Mouse (Mus musculus) testis, postnatal 10 days (tissue): ENCODE data around the gene Map6.

Source experiments
- DNase-seq: peaks from one replicate; pipeline ENCODE4 v3.0.0; 2021; ENCODE audit warnings: low spot score

Gene Map6

DNA sequence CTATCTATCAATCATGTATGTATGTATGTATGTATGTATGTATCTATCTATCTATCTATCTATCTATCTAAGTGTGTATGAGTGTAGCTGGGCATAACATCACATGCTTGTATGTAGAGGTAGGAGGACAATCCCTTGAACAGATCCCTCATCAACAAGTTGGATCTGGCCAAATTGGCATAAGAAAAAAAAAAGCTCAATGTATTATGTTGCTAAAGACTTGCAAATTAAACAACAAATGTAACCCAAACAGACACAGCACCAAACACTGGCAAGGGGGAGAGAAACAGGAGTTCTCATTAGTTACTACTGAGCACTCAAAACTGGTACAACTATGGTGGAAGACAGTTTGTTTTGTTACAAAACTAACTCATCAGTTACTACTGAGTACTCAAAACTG, 2.6 kb upstream of the Map6 start:
- DNase-seq = no peak

DNA sequence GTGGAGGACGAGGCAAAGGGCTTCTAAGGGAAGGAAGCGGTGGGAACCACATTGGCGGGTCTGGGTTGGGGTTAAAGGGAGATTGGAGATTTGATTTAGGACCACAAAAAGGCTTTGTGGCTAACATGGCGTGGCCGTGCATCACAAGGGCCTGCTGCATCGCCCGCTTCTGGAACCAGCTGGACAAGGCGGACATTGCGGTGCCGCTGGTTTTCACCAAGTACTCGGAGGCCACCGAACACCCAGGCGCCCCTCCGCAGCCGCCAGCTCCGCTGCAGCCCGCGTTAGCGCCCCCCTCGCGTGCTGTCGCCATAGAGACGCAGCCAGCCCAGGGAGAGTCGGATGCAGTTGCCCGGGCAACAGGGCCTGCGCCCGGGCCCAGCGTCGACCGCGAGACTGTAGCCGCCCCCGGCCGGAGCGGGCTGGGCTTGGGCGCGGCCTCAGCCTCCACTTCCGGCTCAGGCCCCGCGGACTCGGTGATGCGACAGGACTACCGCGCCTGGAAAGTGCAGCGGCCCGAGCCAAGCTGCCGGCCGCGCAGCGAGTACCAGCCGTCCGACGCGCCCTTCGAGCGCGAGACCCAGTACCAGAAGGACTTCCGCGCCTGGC, 754 bp downstream of the Map6 start:
- DNase-seq = peak; percentile 70

DNA sequence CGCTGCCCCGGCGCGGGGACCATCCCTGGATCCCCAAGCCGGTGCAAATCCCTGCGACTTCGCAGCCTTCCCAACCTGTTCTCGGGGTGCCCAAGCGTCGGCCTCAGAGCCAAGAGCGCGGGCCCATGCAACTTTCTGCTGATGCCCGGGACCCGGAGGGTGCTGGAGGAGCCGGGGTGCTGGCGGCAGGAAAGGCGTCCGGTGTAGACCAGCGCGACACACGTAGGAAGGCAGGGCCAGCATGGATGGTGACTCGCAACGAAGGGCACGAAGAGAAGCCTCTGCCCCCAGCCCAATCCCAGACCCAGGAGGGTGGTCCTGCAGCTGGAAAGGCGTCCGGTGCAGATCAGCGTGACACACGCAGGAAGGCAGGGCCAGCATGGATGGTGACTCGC, 1.3 kb downstream of the Map6 start:
- DNase-seq = no peak

DNA sequence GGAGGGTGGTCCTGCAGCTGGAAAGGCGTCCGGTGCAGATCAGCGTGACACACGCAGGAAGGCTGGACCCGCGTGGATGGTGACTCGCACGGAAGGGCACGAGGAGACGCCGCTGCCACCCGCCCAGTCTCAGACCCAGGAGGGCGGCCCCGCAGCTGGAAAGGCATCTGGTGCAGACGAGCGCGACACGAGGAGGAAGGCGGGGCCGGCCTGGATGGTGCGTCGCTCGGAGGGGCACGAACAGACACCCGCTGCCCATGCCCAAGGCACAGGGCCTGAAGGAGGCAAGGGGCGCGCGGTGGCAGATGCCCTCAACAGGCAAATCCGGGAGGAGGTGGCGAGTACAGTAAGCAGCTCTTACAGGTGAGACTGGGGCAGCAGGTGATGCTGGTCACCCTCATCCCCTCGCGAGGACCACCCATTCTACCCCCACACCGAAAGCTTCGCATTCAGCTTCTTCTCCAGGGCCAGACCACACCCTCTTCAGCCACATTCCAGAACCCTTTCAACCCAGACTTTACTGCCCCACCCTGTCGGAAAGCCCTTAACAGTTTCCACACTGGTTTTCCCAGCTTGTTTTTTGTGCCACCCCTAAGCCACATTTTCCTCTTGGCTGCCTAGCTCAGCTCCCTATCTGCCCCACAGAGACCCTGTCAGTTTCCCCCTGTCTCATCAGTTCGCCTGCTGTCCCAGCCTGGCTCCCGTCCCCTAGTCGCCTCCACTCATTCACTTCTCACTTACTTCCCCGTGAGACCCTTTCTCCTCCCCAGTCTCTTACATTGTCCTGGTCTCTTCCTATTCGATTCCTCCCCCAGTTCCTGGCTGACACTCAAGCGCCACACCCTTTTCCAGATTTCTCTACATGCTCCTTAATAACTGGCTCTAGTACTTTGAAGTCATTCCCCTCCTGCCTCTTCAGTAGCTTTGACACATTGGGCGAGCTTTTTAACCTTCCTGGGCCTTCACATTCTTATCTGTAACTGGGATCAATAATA, 2.0 kb downstream of the Map6 start:
- peak; percentile 60 for DNase-seq

DNA sequence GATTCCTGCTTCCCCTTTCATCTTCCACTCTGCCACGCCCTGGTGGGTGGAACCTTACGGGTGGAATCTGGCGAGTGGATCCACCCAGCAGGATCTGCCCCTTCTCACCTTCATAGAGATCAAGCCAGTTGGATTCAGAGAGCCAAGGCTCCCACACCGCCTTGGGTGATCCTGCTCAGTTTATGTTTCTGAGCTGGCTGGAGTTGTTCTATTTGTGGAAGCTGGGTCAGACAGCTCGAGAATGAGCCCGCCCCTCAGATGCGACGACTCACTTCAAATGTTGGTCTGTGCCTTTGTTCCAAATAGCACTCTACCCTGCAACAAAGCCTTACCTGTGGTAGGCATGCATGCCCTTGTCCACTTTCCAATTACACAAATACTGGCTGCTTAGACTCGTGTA, 4.4 kb downstream of the Map6 start:
- no peak for DNase-seq

DNA sequence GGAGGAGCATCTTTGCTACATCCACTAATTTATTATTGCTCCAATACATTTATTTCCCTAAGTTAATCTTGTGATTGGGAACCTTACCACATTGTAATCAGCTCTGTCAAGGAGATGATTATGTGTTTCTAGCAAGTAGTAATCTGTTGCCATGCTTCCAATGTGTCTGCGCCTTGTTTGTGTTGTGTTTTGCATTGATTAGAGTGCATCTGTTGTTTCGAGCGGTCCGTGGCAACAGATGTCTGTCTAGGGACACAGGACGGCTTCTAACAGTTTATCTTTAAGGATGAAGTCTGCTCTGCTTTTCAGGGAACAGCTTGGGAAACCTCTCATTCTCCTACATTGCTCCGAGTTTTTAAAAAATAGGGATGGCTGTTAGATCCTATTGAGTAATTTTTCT, 7.9 kb downstream of the Map6 start:
- DNase-seq = no peak

DNA sequence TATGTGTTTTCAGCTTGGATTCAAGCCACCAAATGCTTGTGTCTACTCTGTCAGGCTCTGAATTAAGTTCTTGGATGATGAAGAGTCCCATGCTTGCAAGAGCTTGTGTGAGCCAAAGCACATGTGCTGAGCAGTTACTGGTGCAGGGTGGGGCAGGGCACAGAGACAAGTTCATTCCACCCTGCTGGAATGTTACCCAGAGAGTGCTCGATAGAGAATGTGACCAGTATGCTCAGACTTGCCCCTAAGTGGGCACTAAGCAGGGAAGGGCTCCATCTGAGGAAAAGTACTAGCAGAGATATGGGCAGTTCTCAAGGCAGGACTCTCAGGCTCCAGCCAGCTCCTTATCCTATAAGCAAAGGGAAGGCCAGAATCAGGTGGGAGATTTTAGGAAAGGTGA, 9.4 kb downstream of the Map6 start:
- no peak for DNase-seq

DNA sequence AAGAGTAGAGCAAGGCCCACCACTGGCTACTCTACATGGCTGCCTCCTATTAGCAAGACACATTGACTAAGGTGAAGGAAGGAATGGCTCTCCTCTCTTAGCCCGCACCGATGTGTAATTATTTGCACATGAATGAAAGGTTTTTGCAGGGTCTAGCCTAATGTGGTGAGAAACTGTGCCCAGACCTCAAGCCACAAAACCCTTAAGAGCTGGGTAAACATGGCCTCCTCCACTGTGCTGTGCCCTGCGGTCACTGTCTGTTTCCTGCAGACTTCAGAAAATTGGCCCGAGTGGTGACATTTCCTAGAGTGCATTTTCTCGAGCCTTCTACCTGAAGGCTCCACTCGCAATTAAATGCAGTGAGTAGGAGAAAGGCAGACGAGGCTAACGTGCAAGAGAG, 11.1 kb downstream of the Map6 start:
- DNase-seq = no peak

DNA sequence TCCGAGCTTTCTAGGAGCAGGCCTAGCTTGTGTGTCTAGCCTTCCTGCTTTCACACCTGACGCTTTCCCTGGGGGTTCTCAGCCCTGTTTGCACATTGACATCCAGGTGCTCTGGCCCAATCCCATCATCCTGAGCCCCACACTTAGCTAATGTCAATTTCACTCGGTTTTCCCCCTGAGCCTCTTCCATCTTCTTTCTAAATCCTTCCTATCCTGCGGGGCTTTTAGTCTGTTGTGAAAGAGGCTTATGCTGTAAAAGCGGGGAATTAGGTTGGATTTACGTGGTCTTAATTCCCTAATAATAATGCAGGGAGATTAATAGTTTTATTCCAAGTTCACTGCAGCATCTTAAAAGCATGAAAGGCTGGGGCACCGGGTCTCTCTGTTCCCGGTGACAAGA, 12.3 kb downstream of the Map6 start:
- no peak for DNase-seq

DNA sequence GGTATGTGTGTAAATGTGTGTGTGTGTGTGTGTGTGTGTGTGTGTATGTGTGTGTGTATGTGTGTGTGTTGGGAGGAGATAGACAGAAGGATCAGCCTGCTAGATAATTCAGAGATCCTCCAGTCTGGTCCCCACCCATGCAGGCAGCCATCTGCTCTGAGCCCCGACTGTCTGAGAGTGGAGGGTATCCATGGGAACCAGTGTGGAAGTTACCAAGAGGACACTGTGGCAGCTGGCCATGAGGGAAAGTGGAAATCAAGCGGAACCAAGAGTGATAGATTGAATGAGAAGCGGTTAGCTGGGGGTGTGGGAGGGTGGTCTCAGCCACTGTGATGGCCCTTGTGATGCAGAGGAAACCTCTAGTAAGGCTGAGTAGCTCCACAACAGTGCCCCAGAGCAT, 20.0 kb downstream of the Map6 start:
- DNase-seq = no peak

DNA sequence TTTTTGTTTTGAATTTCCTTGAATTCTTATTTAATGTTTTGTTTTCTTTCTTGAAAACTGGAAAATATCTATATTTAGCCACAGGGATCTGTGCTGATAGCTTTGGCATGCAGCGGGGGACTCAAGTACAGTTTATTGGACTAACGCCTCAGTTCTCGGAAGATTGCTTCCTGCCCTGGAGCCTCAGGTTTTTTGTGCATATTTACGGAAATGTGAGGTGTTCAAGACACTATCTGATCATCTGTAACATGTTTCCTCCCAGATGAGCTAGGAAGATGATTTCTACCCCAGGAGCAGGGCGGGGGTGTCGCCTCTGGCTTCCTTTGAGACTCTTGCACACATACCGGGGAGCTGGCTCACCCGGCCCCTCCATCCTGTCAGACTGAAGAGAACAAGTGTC, 22.8 kb downstream of the Map6 start:
- DNase-seq = no peak

DNA sequence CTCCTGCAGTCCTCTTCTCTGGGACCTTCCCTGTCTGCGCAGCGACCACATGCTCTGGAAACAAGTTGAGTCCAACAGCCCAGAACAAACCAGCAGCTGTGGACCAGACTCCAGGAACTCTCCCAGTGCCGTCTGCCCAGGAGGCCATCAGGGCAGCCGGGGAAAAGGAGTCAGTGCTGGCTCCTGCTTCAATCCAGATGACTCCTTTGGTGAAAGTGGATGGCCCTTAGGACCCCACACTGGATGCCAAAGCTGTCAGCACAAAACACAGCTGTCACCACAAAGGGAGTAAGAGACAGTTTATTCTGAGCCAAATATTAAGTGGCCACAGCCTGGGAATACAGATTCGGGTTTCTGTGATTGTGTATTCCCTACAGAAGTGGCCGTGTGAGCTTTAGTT, 23.7 kb downstream of the Map6 start:
- no peak for DNase-seq

DNA sequence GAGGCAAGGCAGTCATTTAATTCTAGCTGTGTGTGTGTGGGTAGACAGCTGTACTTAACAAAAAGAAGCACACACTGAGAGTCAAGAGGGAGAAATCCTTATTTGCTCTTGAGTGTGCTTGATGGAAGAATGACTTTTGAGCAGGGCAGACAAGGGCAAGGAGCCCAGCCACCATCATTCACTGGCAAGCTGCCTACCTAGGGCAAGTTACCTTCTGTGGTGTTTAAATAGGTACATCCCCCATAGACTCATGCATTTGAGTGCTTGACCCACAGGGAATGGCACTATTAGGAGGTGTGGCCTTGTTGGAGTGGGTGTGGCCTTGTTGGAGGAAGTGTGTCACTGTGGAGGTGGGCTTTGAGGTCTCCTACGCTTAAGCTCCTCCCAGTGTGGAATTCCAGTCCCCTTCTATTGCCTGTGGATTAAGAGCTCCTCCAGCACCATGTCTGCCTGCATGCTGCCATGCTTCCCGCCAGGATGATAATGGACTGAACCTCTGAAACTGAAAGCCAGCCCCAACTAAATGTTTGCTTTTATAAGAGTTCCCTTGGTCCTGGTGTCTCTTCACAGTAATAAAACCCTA, 27.0 kb downstream of the Map6 start:
- no peak for DNase-seq

DNA sequence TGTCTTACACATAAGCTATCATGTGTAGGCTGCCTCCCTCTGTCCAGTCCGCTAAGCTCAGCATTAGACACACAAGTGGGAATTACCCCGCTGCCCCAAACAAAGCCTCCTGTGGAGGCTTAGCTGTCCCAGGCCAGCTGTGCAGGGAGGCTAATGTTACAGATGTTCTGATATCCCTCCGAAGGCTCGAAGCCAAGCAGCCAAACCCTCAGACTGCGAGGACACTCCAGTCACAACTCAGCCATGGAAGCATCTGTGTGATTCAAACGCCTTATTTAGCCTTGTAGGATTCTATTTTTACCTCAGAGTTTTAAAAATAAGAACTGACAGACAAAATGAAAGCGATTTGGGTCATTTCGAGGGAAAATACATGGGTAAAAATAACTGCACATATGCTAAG, 27.9 kb downstream of the Map6 start:
- no peak for DNase-seq

DNA sequence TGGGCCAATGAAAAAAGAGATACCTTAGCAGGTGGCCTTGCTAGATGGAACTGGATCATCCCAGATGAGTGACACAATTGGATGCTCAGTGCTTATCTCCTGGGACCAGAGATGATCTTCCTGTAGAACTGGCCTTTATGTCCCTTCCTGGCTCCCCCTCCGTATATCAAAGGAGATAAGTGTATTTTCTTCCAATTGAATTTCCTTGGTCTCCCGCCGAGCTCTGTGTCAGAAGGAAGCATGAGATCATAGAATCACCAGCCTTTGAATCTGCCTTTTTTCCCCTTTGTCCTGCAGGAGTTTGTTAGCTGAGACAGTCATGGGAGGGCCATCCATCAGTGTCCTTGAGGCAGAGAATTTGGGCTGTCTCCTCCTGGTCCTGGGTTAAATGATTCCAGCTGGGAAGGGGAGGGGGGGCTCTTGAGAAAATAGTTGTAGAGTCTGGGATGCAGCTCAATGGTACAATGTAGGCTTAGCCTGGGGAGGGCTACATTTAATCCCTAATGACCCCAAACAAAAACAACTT, 33.5 kb downstream of the Map6 start:
- DNase-seq = no peak

DNA sequence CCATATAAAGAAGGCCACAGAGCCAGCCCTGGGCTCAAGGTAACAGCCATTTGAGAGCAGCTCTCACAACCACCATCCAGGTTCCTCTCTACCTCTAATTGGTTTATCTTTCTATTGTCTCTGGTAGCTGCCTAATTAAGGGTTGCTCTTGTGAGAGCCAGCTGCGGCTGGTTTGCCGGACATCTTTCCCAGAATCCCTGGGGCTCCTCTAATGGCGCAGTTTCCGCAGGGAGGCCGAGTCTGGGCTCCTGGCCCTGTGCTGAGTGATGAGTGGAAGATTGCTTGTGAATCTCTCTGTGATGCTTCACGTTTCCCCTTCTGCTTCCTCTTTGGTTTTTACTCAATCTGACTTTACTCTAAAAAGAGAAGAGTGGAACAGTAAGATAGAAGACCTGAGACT, 36.8 kb downstream of the Map6 start:
- DNase-seq = no peak

DNA sequence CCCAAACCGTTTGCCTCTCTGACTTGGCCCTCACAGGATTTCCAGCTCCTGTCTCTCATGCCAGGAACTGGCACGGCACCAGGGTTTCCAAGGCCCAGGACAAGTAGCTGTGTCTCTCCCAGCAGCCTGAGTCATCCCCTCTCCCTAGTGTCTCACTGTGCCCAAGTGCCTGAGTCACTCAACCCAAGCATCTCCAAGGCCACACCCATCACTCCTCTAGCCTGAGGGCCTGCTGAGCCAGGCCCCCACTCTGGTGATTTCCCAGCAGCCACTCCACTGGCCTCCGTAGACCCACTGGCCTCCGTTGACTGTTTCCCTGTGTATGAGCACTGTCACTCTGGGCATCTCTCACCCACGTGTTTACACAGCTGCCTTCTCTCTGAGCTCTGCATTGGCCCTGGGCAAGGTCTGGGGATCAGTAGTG, 37.7 kb downstream of the Map6 start:
- peak; percentile 74 for DNase-seq

DNA sequence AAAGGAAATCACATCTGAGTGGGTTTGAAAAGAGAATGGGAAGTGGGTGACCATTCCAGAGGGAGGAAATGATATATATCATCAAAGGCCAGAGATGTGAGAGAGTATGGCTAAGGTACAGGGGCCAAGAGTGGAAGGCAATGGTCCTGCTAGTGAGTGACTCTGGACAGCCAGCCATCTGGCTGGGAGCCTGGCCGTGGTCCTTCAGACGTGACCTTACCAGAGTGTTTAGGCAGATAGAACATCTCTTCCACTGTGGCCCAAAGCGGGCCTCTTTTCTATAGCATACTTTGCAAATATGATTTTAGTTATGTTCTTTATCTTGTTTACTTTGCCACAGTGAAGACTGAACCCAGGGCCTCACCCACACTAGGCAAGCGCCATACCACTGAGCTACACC, 38.4 kb downstream of the Map6 start:
- DNase-seq = no peak

DNA sequence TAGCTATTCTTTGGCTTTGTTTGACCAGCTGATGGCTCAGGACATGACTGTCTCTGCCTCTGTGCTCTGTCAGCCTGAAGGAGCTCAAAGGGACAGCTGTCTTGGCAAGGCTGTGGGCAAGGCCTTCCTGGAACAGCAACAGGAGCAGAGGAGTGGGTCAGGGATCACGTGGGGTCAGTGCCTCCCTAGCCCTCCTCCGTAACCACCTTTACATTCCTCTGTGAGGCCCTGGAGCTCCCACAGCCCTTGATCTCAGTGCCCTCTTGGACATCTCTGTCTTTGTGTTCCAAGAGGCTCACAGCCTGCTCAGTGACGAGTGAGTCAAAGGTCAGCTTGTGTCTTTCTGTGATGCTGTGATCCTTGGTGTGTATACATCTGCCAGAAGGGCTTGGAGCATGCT, 39.4 kb downstream of the Map6 start:
- no peak for DNase-seq

DNA sequence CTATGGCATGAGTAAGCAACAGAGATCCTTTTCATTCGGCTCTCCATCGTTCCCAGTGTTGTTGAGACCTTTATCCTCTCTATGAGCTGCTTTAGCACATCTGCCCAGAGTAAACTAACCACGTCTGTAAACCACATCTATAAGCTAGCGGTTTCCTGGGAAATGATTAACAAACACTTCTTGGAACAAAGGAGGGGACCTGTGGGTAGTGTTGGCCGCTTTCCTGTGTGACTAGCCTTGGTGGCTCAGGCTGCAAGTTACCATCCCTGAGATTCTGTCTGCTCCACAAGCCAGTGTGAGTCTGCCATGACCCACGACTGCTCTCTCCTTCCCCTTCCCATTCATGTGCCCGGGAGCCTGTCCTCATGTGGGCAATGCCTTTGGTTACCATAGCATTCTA, 44.2 kb downstream of the Map6 start:
- DNase-seq = no peak

DNA sequence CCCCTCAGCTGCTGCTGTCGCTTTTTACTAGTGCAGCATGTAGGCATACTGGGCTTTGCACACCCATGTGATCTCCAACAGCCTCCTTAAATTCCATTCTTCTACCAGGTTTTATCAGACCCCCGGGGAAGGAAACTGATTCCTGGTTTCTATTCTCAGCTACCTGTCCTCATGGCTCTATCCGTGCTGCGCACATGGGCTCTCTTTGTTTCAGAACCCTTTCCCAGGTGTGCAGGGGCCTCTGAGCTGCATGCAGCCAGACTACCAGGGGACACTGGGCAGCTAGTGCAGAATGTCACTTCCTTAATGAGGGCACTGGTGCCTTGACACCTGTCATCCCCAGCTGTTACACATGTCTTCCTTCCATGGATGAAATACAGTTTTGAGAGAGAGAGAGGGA, 44.8 kb downstream of the Map6 start:
- no peak for DNase-seq

DNA sequence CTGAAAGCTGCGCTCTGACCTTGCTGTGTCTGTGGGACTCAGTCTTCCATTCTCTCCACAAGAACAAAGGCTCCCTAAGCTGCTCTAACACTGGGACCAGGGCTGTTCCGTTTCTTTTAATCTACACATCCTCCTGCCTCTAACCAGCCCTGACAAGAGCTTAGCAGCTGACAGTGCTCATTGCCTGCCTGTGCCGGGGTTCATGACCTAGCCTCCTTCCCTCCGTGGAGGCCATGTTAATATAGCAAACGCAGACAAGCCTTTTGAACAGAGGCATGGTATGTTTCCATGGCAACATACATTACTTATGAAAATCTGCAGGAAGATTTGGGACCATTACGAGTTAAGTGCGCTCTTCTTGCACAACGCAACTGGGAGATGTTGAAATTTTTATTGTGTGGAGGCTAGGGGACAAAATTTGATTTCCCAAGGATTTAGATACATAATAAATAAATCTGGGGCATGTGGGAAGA, 45.5 kb downstream of the Map6 start:
- no peak for DNase-seq

DNA sequence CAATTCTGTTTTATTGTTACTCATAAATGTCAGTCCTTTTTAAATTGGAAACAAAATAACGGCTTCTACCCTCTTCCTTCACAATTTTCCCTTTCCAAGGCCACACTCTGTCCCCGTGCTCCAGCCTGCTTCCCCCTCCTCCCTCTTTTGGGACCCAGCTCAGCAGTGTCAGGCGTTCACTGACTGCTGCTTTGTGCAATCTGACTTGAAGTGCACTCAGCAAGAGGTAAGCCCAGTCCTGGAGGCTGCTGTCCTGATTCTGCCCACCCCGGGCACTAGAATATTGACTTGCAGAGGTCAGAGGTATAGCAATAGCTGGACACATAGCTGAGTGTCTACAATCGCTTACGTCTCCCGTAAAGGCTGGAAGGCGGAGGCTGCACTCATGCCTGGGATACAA, 46.0 kb downstream of the Map6 start:
- DNase-seq = no peak
